Mouse (Mus musculus) hindbrain, embryonic 16.5 days (tissue): ENCODE results near the gene Gnl3l. TPM values are rescaled to one million over a fixed set of nuclear protein-coding genes. Genes with fewer than 3 reads are reported as not detected.

ENCODE experiments used
- ATAC-seq: fragments of 200-750 bp; cut with Nextera tagmentation; 2 replicates; pipeline ENCODE4 v1.8.0; 2017; ENCODE audit warnings: moderate TSS enrichment, moderate library complexity
- H3K27ac ChIP-seq: fragments of 300-500 bp; sonication (generic); 2 replicates; pipeline ENCODE4 v1.5.1; 2014; ENCODE audit warnings: low read depth, mild to moderate bottlenecking, control low read depth, low read length, moderate library complexity
- H3K27me3 ChIP-seq: fragments of 300-500 bp; sonication (generic); replicated peaks from 2 replicates; pipeline ENCODE4 v1.6.1; 2014; ENCODE audit warnings: low read length; ENCODE audit not compliant: control insufficient read depth, insufficient read depth
- H3K36me3 ChIP-seq: fragments of 300-500 bp; sonication (generic); 2 replicates; pipeline ENCODE4 v1.6.1; 2014; ENCODE audit warnings: mild to moderate bottlenecking, low read length, moderate library complexity, mixed read lengths; ENCODE audit not compliant: control insufficient read depth, insufficient read depth
- H3K4me1 ChIP-seq: fragments of 300-500 bp; sonication (generic); 2 replicates; pipeline ENCODE4 v1.6.1; 2014; ENCODE audit warnings: low read depth, low read length; ENCODE audit not compliant: control insufficient read depth, insufficient read depth
- H3K4me2 ChIP-seq: fragments of 300-500 bp; sonication (generic); 2 replicates; pipeline ENCODE4 v1.6.1; 2014; ENCODE audit warnings: mild to moderate bottlenecking, low read length, control low read depth, moderate library complexity
- H3K4me3 ChIP-seq: fragments of 300-500 bp; sonication (generic); 2 replicates; pipeline ENCODE4 v1.5.1; 2014; ENCODE audit warnings: mild to moderate bottlenecking, low read length, control low read depth, moderate library complexity
- H3K9ac ChIP-seq: fragments of 300-500 bp; sonication (generic); 2 replicates; pipeline ENCODE4 v1.6.1; 2014; ENCODE audit warnings: low read depth, mild to moderate bottlenecking, control low read depth, low read length, moderate library complexity
- H3K9me3 ChIP-seq: fragments of 300-500 bp; sonication (generic); 2 replicates; pipeline ENCODE4 v1.6.1; 2014; ENCODE audit warnings: mild to moderate bottlenecking, low read length, moderate library complexity; ENCODE audit not compliant: control insufficient read depth
- WGBS: fragments of 180-500 bp; shearing (Covaris S2); extraction: QIAGEN DNeasy Blood & Tissue Kit; methylation state at CpG from one replicate; pipeline ENCODE4 v1.1.7; 2014; 5-methylcytosine and 5-hydroxymethylcytosine counted together
- polyA plus RNA-seq: library from polyadenylated mRNA; unstranded; fragments of >200 nt; fragmentation: Nextera tagmentation; extraction: Ambion mirVana; gene quantifications from 2 replicates; pipeline ENCODE4 v1.2.1, GENCODE M21; 2015

The Gnl3l gene
- polyA plus RNA-seq, 1 experiment from 2014 or later, result 80.9 TPM

GRCm38 (mm10) chrX:151047431-151048058 is 30.4 kb upstream of the Gnl3l start:
- peak; percentile 73 for ATAC-seq
- peak overlapping the region; percentile 92 for H3K27ac ChIP-seq

GRCm38 (mm10) chrX:151046777-151047430 is 29.8 kb upstream of the Gnl3l start:
- peak overlapping the region; percentile 83 for H3K9ac ChIP-seq
- 21% methylated on average over 42 of the region's 62 CpGs for WGBS
- H3K36me3 ChIP-seq, result no peaks in the 10 kb centered on the region
- H3K4me1 ChIP-seq, result peaks cover 14% of the 10 kb centered on the region
- H3K27ac ChIP-seq, result peak overlapping the region; percentile 92
- no peaks in the 10 kb centered on the region for H3K27me3 ChIP-seq
- H3K4me3 ChIP-seq, result peak overlapping the region; percentile 69
- peak overlapping the region; percentile 79 for H3K4me2 ChIP-seq
- ATAC-seq, result peak; percentile 93
- H3K9me3 ChIP-seq, result no peaks in the 10 kb centered on the region

More at GRCm38 (mm10) chrX:151047431-151048058, 30.4 kb upstream of the Gnl3l start:
- H3K27me3 ChIP-seq, result no peaks in the 10 kb centered on the region
- 18% methylated on average over 17 of the region's 56 CpGs for WGBS
- H3K36me3 ChIP-seq, result no peaks in the 10 kb centered on the region
- H3K9ac ChIP-seq, result peak overlapping the region; percentile 83
- peaks cover 14% of the 10 kb centered on the region for H3K4me1 ChIP-seq
- peak overlapping the region; percentile 69 for H3K4me3 ChIP-seq
- no peaks in the 10 kb centered on the region for H3K9me3 ChIP-seq
- H3K4me2 ChIP-seq, result peak overlapping the region; percentile 79

- no peak for ATAC-seq
- no peaks in the 10 kb centered on the region for H3K9me3 ChIP-seq
- H3K4me2 ChIP-seq, result peak overlapping the region; percentile 79
- H3K4me3 ChIP-seq, result peak overlapping the region; percentile 69
- WGBS, result 48% methylated on average over 8 of the region's 11 CpGs
- H3K4me1 ChIP-seq, result peaks cover 14% of the 10 kb centered on the region
- peak overlapping the region; percentile 83 for H3K9ac ChIP-seq
- peak overlapping the region; percentile 92 for H3K27ac ChIP-seq
- H3K36me3 ChIP-seq, result no peaks in the 10 kb centered on the region
- H3K27me3 ChIP-seq, result no peaks in the 10 kb centered on the region
Observed at GRCm38 (mm10) chrX:151046321-151046720, 29.2 kb upstream of the Gnl3l start.

- H3K4me2 ChIP-seq, result peak within 1 kb of the TSS; percentile 79
- WGBS, result 97% methylated on average over 8 of the region's 8 CpGs
- peak within 1 kb of the TSS; percentile 83 for H3K9ac ChIP-seq
- no peaks in the 10 kb centered on the region for H3K36me3 ChIP-seq
- H3K27me3 ChIP-seq, result no peaks in the 10 kb centered on the region
- H3K4me3 ChIP-seq, result peak within 1 kb of the TSS; percentile 69
- peak within 1 kb of the TSS; percentile 92 for H3K27ac ChIP-seq
- H3K9me3 ChIP-seq, result no peaks in the 10 kb centered on the region
- no peak for ATAC-seq
- H3K4me1 ChIP-seq, result peaks cover 14% of the 10 kb centered on the region
Observed at GRCm38 (mm10) chrX:151045850-151046249, 28.7 kb upstream of the Gnl3l start, which contains the start of gene Fgd1. Fgd1 (plus strand) TSS chrX:151046150.

- Histone ChIP-seq H3K9ac (no peak overlapping the region), H3K27me3 (no peaks in the 10 kb centered on the region), H3K27ac (no peak overlapping the region), H3K36me3 (no peaks in the 10 kb centered on the region), H3K4me3 (no peak overlapping the region), H3K4me1 (no peaks in the 10 kb centered on the region), H3K4me2 (no peak overlapping the region), H3K9me3 (no peaks in the 10 kb centered on the region)
- no peak for ATAC-seq
- WGBS, result 63% methylated on average over 5 of the region's 5 CpGs
Observed at GRCm38 (mm10) chrX:151041223-151041622, 24.1 kb upstream of the Gnl3l start.

GRCm38 (mm10) chrX:151031400-151031799 is 14.3 kb upstream of the Gnl3l start:
- ATAC-seq, result no peak
- H3K27me3 ChIP-seq, result no peaks in the 10 kb centered on the region
- WGBS, result 76% methylated on average over 3 of the region's 3 CpGs
- H3K27ac ChIP-seq, result no peak overlapping the region
- H3K4me1 ChIP-seq, result no peaks in the 10 kb centered on the region
- H3K9ac ChIP-seq, result no peak overlapping the region
- no peaks in the 10 kb centered on the region for H3K36me3 ChIP-seq
- H3K4me2 ChIP-seq, result no peak overlapping the region
- no peaks in the 10 kb centered on the region for H3K9me3 ChIP-seq
- no peak overlapping the region for H3K4me3 ChIP-seq

- Histone ChIP-seq H3K9ac (no peak overlapping the region), H3K36me3 (0 out of 2 replicates have a peak, but pooled peaks cover 2% of the 10 kb centered on the region), H3K4me3 (no peak overlapping the region; the same call in 1 of the 2 replicates), H3K4me2 (peak overlapping the region; percentile 57), H3K27ac (peak overlapping the region; percentile 63; the same call in 1 of the 2 replicates), H3K4me1 (no peaks in the 10 kb centered on the region), H3K27me3 (no peaks in the 10 kb centered on the region), H3K9me3 (no peaks in the 10 kb centered on the region)
- WGBS, result 91% methylated on average over 3 of the region's 3 CpGs
- ATAC-seq, result no peak
Observed at GRCm38 (mm10) chrX:151018798-151019197, 1.7 kb upstream of the Gnl3l start.

- no peak for ATAC-seq
- Histone ChIP-seq H3K27me3 (no peaks in the 10 kb centered on the region), H3K9ac (peak overlapping the region; percentile 60), H3K4me2 (peak overlapping the region; percentile 57), H3K4me3 (peak overlapping the region; percentile 46), H3K27ac (peak overlapping the region; percentile 85), H3K4me1 (no peaks in the 10 kb centered on the region), H3K9me3 (no peaks in the 10 kb centered on the region), H3K36me3 (0 out of 2 replicates have a peak, but pooled peaks cover 2% of the 10 kb centered on the region)
- WGBS, result 18% methylated on average over 3 of the region's 3 CpGs
Observed at GRCm38 (mm10) chrX:151017897-151018296, 775 bp upstream of the Gnl3l start.

GRCm38 (mm10) chrX:150996775-150997174 is 20.3 kb downstream of the Gnl3l start:
- Histone ChIP-seq H3K36me3 (peaks cover 15% of the 10 kb centered on the region), H3K9me3 (no peaks in the 10 kb centered on the region), H3K9ac (no peak overlapping the region), H3K27ac (no peak overlapping the region), H3K4me3 (no peak overlapping the region), H3K27me3 (no peaks in the 10 kb centered on the region), H3K4me1 (no peaks in the 10 kb centered on the region), H3K4me2 (no peak overlapping the region)
- 88% methylated on average over 3 of the region's 3 CpGs for WGBS
- ATAC-seq, result no peak
